Mouse (Mus musculus) thymus, adult 2 months (tissue): ENCODE measurements around the gene Stat2. TPM values are rescaled to one million over a fixed set of nuclear protein-coding genes. Genes with fewer than 3 reads are reported as not detected.
"Not testable (repeated sequence)": the region's sequence is repeated elsewhere in the genome, so short reads cannot be mapped to it uniquely, and the experiment has no call there.

Source experiments
- DNase-seq: peaks from one replicate; pipeline ENCODE4 v3.0.0; 2021
- H3K27ac ChIP-seq: fragments of 200-500 bp; 2 replicates; pipeline ENCODE4 v1.5.1; 2012; ENCODE audit warnings: low read length, control low read depth; ENCODE audit not compliant: control insufficient read depth, insufficient read depth
- H3K27me3 ChIP-seq: fragments of 200-500 bp; 2 replicates; pipeline ENCODE4 v1.6.1; 2012; ENCODE audit warnings: mild to moderate bottlenecking, low read length, moderate library complexity, mixed read lengths; ENCODE audit not compliant: control insufficient read depth, insufficient read depth
- H3K36me3 ChIP-seq: fragments of 200-500 bp; 2 replicates; pipeline ENCODE4 v1.6.1; 2012; ENCODE audit warnings: mild to moderate bottlenecking, low read length, moderate library complexity; ENCODE audit not compliant: control insufficient read depth, insufficient read depth
- H3K4me1 ChIP-seq: fragments of 200-500 bp; replicated peaks from 2 replicates; pipeline ENCODE4 v1.6.1; 2012; ENCODE audit warnings: low read length; ENCODE audit not compliant: control insufficient read depth, insufficient read depth
- H3K4me3 ChIP-seq: fragments of 200-500 bp; 2 replicates; pipeline ENCODE4 v1.5.1; 2012; ENCODE audit warnings: mild to moderate bottlenecking, low read length, control low read depth, moderate library complexity; ENCODE audit not compliant: control insufficient read depth, insufficient read depth
- CTCF ChIP-seq: fragments of 200-500 bp; IDR thresholded peaks from 2 replicates; pipeline ENCODE4 v1.5.1; 2012; ENCODE audit warnings: mild to moderate bottlenecking, control low read depth, low read length, moderate library complexity, borderline replicate concordance; ENCODE audit not compliant: control insufficient read depth, poor library complexity, insufficient read depth; ENCODE audit errors: extremely low read depth
- POLR2A ChIP-seq: fragments of 200-500 bp; IDR thresholded peaks from 2 replicates; pipeline ENCODE4 v1.6.1; 2012; ENCODE audit warnings: mild to moderate bottlenecking, low read length, control low read depth, moderate library complexity; ENCODE audit not compliant: control insufficient read depth, poor library complexity, insufficient read depth; ENCODE audit errors: extremely low read depth
- WGBS: fragments of 180-500 bp; shearing (Covaris S2); methylation state at CpG from one replicate; pipeline ENCODE4 v1.1.7; 2018; 5-methylcytosine and 5-hydroxymethylcytosine counted together
- polyA plus RNA-seq: library from polyadenylated mRNA; depleted of rRNA; stranded (reverse); fragments of >200 nt; gene quantifications from 2 replicates; pipeline ENCODE4 v1.2.3, GENCODE M21; 2012

Stat2 gene
- polyA plus RNA-seq, 1 experiment = 62.0 TPM

- WGBS = 95% methylated on average over 8 of the region's 8 CpGs
- Histone ChIP-seq H3K27ac (no peak overlapping the region), H3K4me1 (peaks cover 8% of the 10 kb centered on the region; the same call in 1 of the 2 replicates), H3K36me3 (peaks cover 13% of the 10 kb centered on the region), H3K27me3 (no peaks in the 10 kb centered on the region), H3K4me3 (no peak overlapping the region)
- DNase-seq = no peak
- TF ChIP-seq POLR2A (no peak), CTCF (no peak)
These were observed 14.0 kb upstream of the Stat2 start for GRCm38 (mm10) chr10:128256328-128256727.

GRCm38 (mm10) chr10:128258953-128259352 lies 11.4 kb upstream of the Stat2 start:
- DNase-seq = no peak
- H3K27me3 ChIP-seq = no peaks in the 10 kb centered on the region
- H3K4me1 ChIP-seq = peaks cover 8% of the 10 kb centered on the region; the same call in 1 of the 2 replicates
- WGBS = 28% methylated on average over 4 of the region's 4 CpGs
- TF ChIP-seq POLR2A (no peak), CTCF (no peak)
- no peak overlapping the region for H3K27ac ChIP-seq
- no peak overlapping the region for H3K4me3 ChIP-seq
- no peaks in the 10 kb centered on the region for H3K36me3 ChIP-seq

GRCm38 (mm10) chr10:128259946-128260345 lies 10.4 kb upstream of the Stat2 start:
- H3K4me3 ChIP-seq = no peak overlapping the region
- WGBS = 60% methylated on average over 5 of the region's 5 CpGs
- peaks cover 8% of the 10 kb centered on the region; the same call in 1 of the 2 replicates for H3K4me1 ChIP-seq
- no peak for DNase-seq
- no peaks in the 10 kb centered on the region for H3K27me3 ChIP-seq
- no peaks in the 10 kb centered on the region for H3K36me3 ChIP-seq
- no peak for TF ChIP-seq POLR2A
- TF ChIP-seq CTCF = no peak
- H3K27ac ChIP-seq = no peak overlapping the region

- H3K4me1 ChIP-seq, DNase-seq, H3K27me3 ChIP-seq, H3K36me3 ChIP-seq, H3K27ac ChIP-seq, H3K4me3 ChIP-seq: not testable (repeated sequence)
- 97% methylated on average over 7 of the region's 7 CpGs for WGBS
These were observed 10.0 kb upstream of the Stat2 start for GRCm38 (mm10) chr10:128260376-128260775.

GRCm38 (mm10) chr10:128262300-128262699 lies 8.1 kb upstream of the Stat2 start:
- 97% methylated on average over 22 of the region's 22 CpGs for WGBS
- H3K4me3 ChIP-seq = no peak overlapping the region
- no peak for DNase-seq
- H3K27me3 ChIP-seq = no peaks in the 10 kb centered on the region
- H3K36me3 ChIP-seq = no peaks in the 10 kb centered on the region
- H3K4me1 ChIP-seq = peaks cover 8% of the 10 kb centered on the region; the same call in 1 of the 2 replicates
- no peak overlapping the region for H3K27ac ChIP-seq
- TF ChIP-seq CTCF (no peak), POLR2A (no peak)

GRCm38 (mm10) chr10:128263393-128264310 lies 6.7 kb upstream of the Stat2 start:
- no peak for DNase-seq
- TF ChIP-seq CTCF = no peak
- no peak for TF ChIP-seq POLR2A

GRCm38 (mm10) chr10:128268371-128268770 lies 2.0 kb upstream of the Stat2 start, which contains the start of gene Apof:
Gene Apof, plus strand, starts transcription at chr10:128268671.
- WGBS = 97% methylated on average over 6 of the region's 6 CpGs
- H3K4me3 ChIP-seq = no peak within 1 kb of the TSS
- TF ChIP-seq CTCF (no peak), POLR2A (no peak)
- H3K4me1 ChIP-seq = peaks cover 4% of the 10 kb centered on the region; the same call in 1 of the 2 replicates
- H3K36me3 ChIP-seq = no peaks in the 10 kb centered on the region
- H3K27me3 ChIP-seq = no peaks in the 10 kb centered on the region
- no peak within 1 kb of the TSS for H3K27ac ChIP-seq
- no peak for DNase-seq

More at GRCm38 (mm10) chr10:128263393-128264310, 6.7 kb upstream of the Stat2 start:
- H3K27me3 ChIP-seq = no peaks in the 10 kb centered on the region
- WGBS = 45% methylated on average over 6 of the region's 6 CpGs
- no peaks in the 10 kb centered on the region for H3K36me3 ChIP-seq
- H3K27ac ChIP-seq = no peak overlapping the region
- no peak overlapping the region for H3K4me3 ChIP-seq
- peaks cover 8% of the 10 kb centered on the region; the same call in 1 of the 2 replicates for H3K4me1 ChIP-seq
